Mouse (Mus musculus) forebrain, embryonic 12.5 days (tissue): ENCODE measurements around the gene Ace3. TPM values are rescaled to one million over a fixed set of nuclear protein-coding genes. Genes with fewer than 3 reads are reported as not detected.

Experiments
- ATAC-seq: fragments of 200-750 bp; cut with Nextera tagmentation; 2 replicates; pipeline ENCODE4 v1.8.0; 2017; ENCODE audit warnings: moderate TSS enrichment; ENCODE audit not compliant: low FRiP score
- H3K27ac ChIP-seq: fragments of 300-500 bp; sonication (generic); 2 replicates; pipeline ENCODE4 v1.5.1; 2016; ENCODE audit warnings: mild to moderate bottlenecking
- H3K27me3 ChIP-seq: fragments of 300-500 bp; sonication (generic); 2 replicates; pipeline ENCODE4 v1.6.1; 2016; ENCODE audit warnings: mild to moderate bottlenecking
- H3K36me3 ChIP-seq: fragments of 300-500 bp; sonication (generic); replicated peaks from 2 replicates; pipeline ENCODE4 v1.6.1; 2016; ENCODE audit warnings: mild to moderate bottlenecking
- H3K4me1 ChIP-seq: fragments of 300-500 bp; sonication (generic); 2 replicates; pipeline ENCODE4 v1.6.1; 2016
- H3K4me2 ChIP-seq: fragments of 300-500 bp; sonication (generic); 2 replicates; pipeline ENCODE4 v1.6.1; 2016; ENCODE audit warnings: mild to moderate bottlenecking, moderate library complexity
- H3K4me3 ChIP-seq: fragments of 300-500 bp; sonication (generic); replicated peaks from 2 replicates; pipeline ENCODE4 v1.5.1; 2016; ENCODE audit warnings: mild to moderate bottlenecking
- H3K9ac ChIP-seq: fragments of 300-500 bp; sonication (generic); 2 replicates; pipeline ENCODE4 v1.6.1; 2016; ENCODE audit warnings: mild to moderate bottlenecking
- H3K9me3 ChIP-seq: fragments of 300-500 bp; sonication (generic); 2 replicates; pipeline ENCODE4 v1.6.1; 2016
- WGBS: fragments of 180-500 bp; shearing (Covaris S2); methylation state at CpG from one replicate; pipeline ENCODE4 v1.1.7; 2016; 5-methylcytosine and 5-hydroxymethylcytosine counted together
- polyA plus RNA-seq: library from polyadenylated mRNA; unstranded; fragments of >200 nt; fragmentation: Nextera tagmentation; extraction: Ambion mirVana; gene quantifications from 2 replicates; pipeline ENCODE4 v1.2.1, GENCODE M21; 2016

Gene Ace3
- polyA plus RNA-seq, 1 experiment from 2014 or later = not detected

GRCm38 (mm10) chr11:106054600-106054999 lies 60.1 kb downstream of the Ace3 start:
- Histone ChIP-seq H3K36me3 (peaks cover 91% of the 10 kb centered on the region), H3K4me3 (no peak overlapping the region), H3K4me1 (no peaks in the 10 kb centered on the region), H3K4me2 (no peak overlapping the region), H3K27me3 (no peaks in the 10 kb centered on the region), H3K27ac (no peak overlapping the region), H3K9me3 (no peaks in the 10 kb centered on the region), H3K9ac (no peak overlapping the region)
- no peak for ATAC-seq
- 96% methylated on average over 8 of the region's 8 CpGs for WGBS

Other genes with a start within 250 kb of the Ace3 start
- gene Cyb561, start 41.3 kb upstream of the Ace3 start, polyA plus RNA-seq = 13.2 and 14.6 TPM in 2 replicates
- 0.60 and 0.78 TPM in 2 replicates for gene Ace, start 26.7 kb upstream of the Ace3 start, polyA plus RNA-seq
- gene Kcnh6, start 13.4 kb downstream of the Ace3 start, polyA plus RNA-seq = 0.36 and 0.64 TPM in 2 replicates
- gene Dcaf7, start 42.2 kb downstream of the Ace3 start, polyA plus RNA-seq = 118 and 129 TPM in 2 replicates
- gene Taco1, start 71.4 kb downstream of the Ace3 start, polyA plus RNA-seq = 9.6 and 9.8 TPM in 2 replicates
- gene Map3k3, start 89.9 kb downstream of the Ace3 start, polyA plus RNA-seq = 21.6 and 22.6 TPM in 2 replicates
- not detected in 2 replicates for gene Gm10840, start 166.2 kb downstream of the Ace3 start, polyA plus RNA-seq
- 289 and 300 TPM in 2 replicates for gene Limd2, start 166.2 kb downstream of the Ace3 start, polyA plus RNA-seq
- 35.2 and 36.1 TPM in 2 replicates for gene Strada, start 207.5 kb downstream of the Ace3 start, polyA plus RNA-seq
- gene Ccdc47, start 221.7 kb downstream of the Ace3 start, polyA plus RNA-seq = 91.9 and 92.1 TPM in 2 replicates
- gene Ddx42, start 222.3 kb downstream of the Ace3 start, polyA plus RNA-seq = 122 and 129 TPM in 2 replicates